Mouse (Mus musculus): ENCODE results near the gene Fam20b. TPM values are rescaled to one million over a fixed set of nuclear protein-coding genes. Genes with fewer than 3 reads are reported as not detected.

Fam20b gene
- polyA plus RNA-seq, 1 experiment from 2014 or later: 37.3 TPM

DNA sequence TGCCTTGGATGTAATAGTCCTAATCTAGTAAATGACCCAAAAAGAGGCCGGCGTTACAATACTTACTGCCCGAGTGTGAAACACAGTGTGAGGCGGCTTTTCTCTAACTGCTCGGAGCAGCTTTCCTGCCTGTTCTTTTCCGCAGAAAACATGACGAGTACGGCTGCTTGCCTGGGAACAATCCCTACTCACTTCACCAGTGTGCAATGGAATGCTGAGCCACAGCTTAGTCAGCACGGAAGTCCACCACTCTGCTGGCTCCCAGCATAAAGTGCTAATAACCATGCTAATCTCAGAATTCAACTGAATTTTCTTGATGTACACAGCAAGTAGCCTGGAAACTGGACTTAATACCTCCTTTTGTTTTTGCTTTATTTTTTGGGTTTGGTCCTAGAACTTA, 39.3 kb downstream of the Fam20b start:
- Histone ChIP-seq H3K4me2 (replicated peaks; ENCODE audit: low read depth, low read length) (no peak overlapping the region), H3K9me3 (ENCODE audit: control insufficient read depth, low read length) (no peaks in the 10 kb centered on the region), H3K27me3 (ENCODE audit: control insufficient read depth, insufficient read depth, low read length) (no peaks in the 10 kb centered on the region), H3K36me3 (ENCODE audit: control insufficient read depth, insufficient read depth, low read length) (peaks cover 39% of the 10 kb centered on the region), H3K9ac (ENCODE audit: low read depth, low read length) (no peak overlapping the region), H3K4me3 (ENCODE audit: low read length) (no peak overlapping the region), H3K4me1 (ENCODE audit: control insufficient read depth, insufficient read depth, low read length) (peaks cover under 1% of the 10 kb centered on the region; the same call in 1 of the 2 replicates), H3K27ac (ENCODE audit: low read depth, low read length) (no peak overlapping the region)
- ATAC-seq (ENCODE audit: low FRiP score, low TSS enrichment): no peak
- WGBS: 74% methylated on average over 9 of the region's 9 CpGs

GRCm38 (mm10) chr1:156677230-156677629, 41.7 kb downstream of the Fam20b start:
- Histone ChIP-seq H3K4me1 (ENCODE audit: control insufficient read depth, insufficient read depth, low read length) (peaks cover 9% of the 10 kb centered on the region), H3K27me3 (ENCODE audit: control insufficient read depth, insufficient read depth, low read length) (no peaks in the 10 kb centered on the region), H3K9me3 (ENCODE audit: control insufficient read depth, low read length) (no peaks in the 10 kb centered on the region), H3K36me3 (ENCODE audit: control insufficient read depth, insufficient read depth, low read length) (peaks cover 23% of the 10 kb centered on the region; the same call in 1 of the 2 replicates), H3K9ac (ENCODE audit: low read depth, low read length) (no peak overlapping the region), H3K4me2 (replicated peaks; ENCODE audit: low read depth, low read length) (no peak overlapping the region), H3K27ac (ENCODE audit: low read depth, low read length) (no peak overlapping the region), H3K4me3 (ENCODE audit: low read length) (no peak overlapping the region)
- WGBS: 88% methylated on average over 3 of the region's 3 CpGs
- no peak for ATAC-seq (ENCODE audit: low FRiP score, low TSS enrichment)

- WGBS: 83% methylated on average over 5 of the region's 5 CpGs
- H3K9me3 ChIP-seq (ENCODE audit: control insufficient read depth, low read length): no peaks in the 10 kb centered on the region
- no peak overlapping the region for H3K9ac ChIP-seq (ENCODE audit: low read depth, low read length)
- H3K4me1 ChIP-seq (ENCODE audit: control insufficient read depth, insufficient read depth, low read length): peaks cover 9% of the 10 kb centered on the region
- no peak for ATAC-seq (ENCODE audit: low FRiP score, low TSS enrichment)
- H3K27me3 ChIP-seq (ENCODE audit: control insufficient read depth, insufficient read depth, low read length): no peaks in the 10 kb centered on the region
- H3K36me3 ChIP-seq (ENCODE audit: control insufficient read depth, insufficient read depth, low read length): peaks cover 23% of the 10 kb centered on the region; the same call in 1 of the 2 replicates
- H3K4me3 ChIP-seq (ENCODE audit: low read length): no peak overlapping the region
- H3K27ac ChIP-seq (ENCODE audit: low read depth, low read length): no peak overlapping the region
- H3K4me2 ChIP-seq (replicated peaks; ENCODE audit: low read depth, low read length): no peak overlapping the region
These were observed 42.3 kb downstream of the Fam20b start for GRCm38 (mm10) chr1:156676596-156676995.

GRCm38 (mm10) chr1:156676171-156676570, 42.7 kb downstream of the Fam20b start:
- no peaks in the 10 kb centered on the region for H3K27me3 ChIP-seq (ENCODE audit: control insufficient read depth, insufficient read depth, low read length)
- WGBS: 47% methylated on average over 12 of the region's 12 CpGs
- no peak overlapping the region for H3K9ac ChIP-seq (ENCODE audit: low read depth, low read length)
- ATAC-seq (ENCODE audit: low FRiP score, low TSS enrichment): no peak
- H3K36me3 ChIP-seq (ENCODE audit: control insufficient read depth, insufficient read depth, low read length): peaks cover 18% of the 10 kb centered on the region; the same call in 1 of the 2 replicates
- H3K4me2 ChIP-seq (replicated peaks; ENCODE audit: low read depth, low read length): no peak overlapping the region
- H3K4me3 ChIP-seq (ENCODE audit: low read length): no peak overlapping the region
- no peaks in the 10 kb centered on the region for H3K9me3 ChIP-seq (ENCODE audit: control insufficient read depth, low read length)
- peaks cover 9% of the 10 kb centered on the region for H3K4me1 ChIP-seq (ENCODE audit: control insufficient read depth, insufficient read depth, low read length)
- no peak overlapping the region for H3K27ac ChIP-seq (ENCODE audit: low read depth, low read length)

GRCm38 (mm10) chr1:156674195-156675000, 44.5 kb downstream of the Fam20b start, which contains the start of gene Tor3a:
Tor3a (minus strand) TSS chr1:156674356.
- H3K36me3 ChIP-seq (ENCODE audit: control insufficient read depth, insufficient read depth, low read length): peaks cover under 1% of the 10 kb centered on the region; the same call in 1 of the 2 replicates
- H3K9ac ChIP-seq (ENCODE audit: low read depth, low read length): peak within 1 kb of the TSS; percentile 64
- peaks cover 9% of the 10 kb centered on the region for H3K4me1 ChIP-seq (ENCODE audit: control insufficient read depth, insufficient read depth, low read length)
- no peaks in the 10 kb centered on the region for H3K9me3 ChIP-seq (ENCODE audit: control insufficient read depth, low read length)
- peak; percentile 91 for ATAC-seq (ENCODE audit: low FRiP score, low TSS enrichment)
- H3K27me3 ChIP-seq (ENCODE audit: control insufficient read depth, insufficient read depth, low read length): no peaks in the 10 kb centered on the region
- 7% methylated on average over 37 of the region's 37 CpGs for WGBS
- H3K4me3 ChIP-seq (ENCODE audit: low read length): peak within 1 kb of the TSS; percentile 60
- H3K27ac ChIP-seq (ENCODE audit: low read depth, low read length): no peak within 1 kb of the TSS
- H3K4me2 ChIP-seq (replicated peaks; ENCODE audit: low read depth, low read length): peak within 1 kb of the TSS; percentile 98

DNA sequence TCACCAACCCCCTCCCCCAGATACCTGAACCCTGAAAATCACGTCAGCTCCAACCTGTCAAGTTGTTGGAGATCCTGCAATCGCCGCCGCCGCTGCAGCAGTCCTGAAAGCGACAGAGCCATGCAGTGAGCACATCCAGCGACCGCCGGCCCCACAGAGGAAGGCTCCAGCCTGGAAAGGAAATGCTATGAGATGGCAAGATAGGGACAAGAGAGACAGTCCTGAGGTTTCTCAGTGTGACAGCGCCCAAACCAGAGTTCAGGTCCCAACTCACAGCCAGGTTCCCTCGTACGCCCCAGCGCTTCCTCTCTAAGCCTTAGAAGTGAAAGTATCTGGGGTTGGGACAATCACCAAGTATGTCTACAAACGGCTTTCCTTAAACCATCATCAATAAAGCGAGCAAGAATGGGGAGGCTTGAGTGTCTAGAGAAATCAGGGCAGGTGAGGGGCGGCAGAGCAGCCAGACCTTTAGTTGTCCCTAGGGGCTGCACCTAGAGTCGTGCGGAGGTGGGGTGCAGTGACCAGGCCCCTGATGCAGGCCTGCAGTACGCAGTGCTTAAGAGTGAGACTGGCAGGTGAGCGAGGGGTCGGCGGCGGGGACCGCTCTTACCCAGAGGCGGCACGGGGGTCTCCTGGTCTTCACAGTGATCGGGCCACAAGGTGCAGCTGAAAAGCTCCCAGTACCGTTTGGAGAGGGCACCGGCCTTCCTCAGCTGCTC, 45.3 kb downstream of the Fam20b start:
- Histone ChIP-seq H3K9ac (ENCODE audit: low read depth, low read length) (peak overlapping the region; percentile 64), H3K27me3 (ENCODE audit: control insufficient read depth, insufficient read depth, low read length) (no peaks in the 10 kb centered on the region), H3K4me3 (ENCODE audit: low read length) (peak overlapping the region; percentile 60), H3K4me1 (ENCODE audit: control insufficient read depth, insufficient read depth, low read length) (peaks cover 9% of the 10 kb centered on the region), H3K27ac (ENCODE audit: low read depth, low read length) (no peak overlapping the region), H3K4me2 (replicated peaks; ENCODE audit: low read depth, low read length) (peak overlapping the region; percentile 98), H3K36me3 (ENCODE audit: control insufficient read depth, insufficient read depth, low read length) (no peaks in the 10 kb centered on the region; the same call in 1 of the 2 replicates), H3K9me3 (ENCODE audit: control insufficient read depth, low read length) (no peaks in the 10 kb centered on the region)
- 0% methylated on average over 29 of the region's 29 CpGs for WGBS
- peak; percentile 43; the same call in 1 of the 2 replicates for ATAC-seq (ENCODE audit: low FRiP score, low TSS enrichment)

GRCm38 (mm10) chr1:156672720-156673475, 46.0 kb downstream of the Fam20b start:
- 0 out of 2 replicates have a peak, but pooled peaks have one; percentile 29 for ATAC-seq (ENCODE audit: low FRiP score, low TSS enrichment)
- Histone ChIP-seq H3K36me3 (ENCODE audit: control insufficient read depth, insufficient read depth, low read length) (no peaks in the 10 kb centered on the region), H3K4me1 (ENCODE audit: control insufficient read depth, insufficient read depth, low read length) (peaks cover 9% of the 10 kb centered on the region), H3K27ac (ENCODE audit: low read depth, low read length) (no peak overlapping the region), H3K27me3 (ENCODE audit: control insufficient read depth, insufficient read depth, low read length) (no peaks in the 10 kb centered on the region), H3K4me3 (ENCODE audit: low read length) (peak overlapping the region; percentile 60), H3K4me2 (replicated peaks; ENCODE audit: low read depth, low read length) (peak overlapping the region; percentile 98), H3K9me3 (ENCODE audit: control insufficient read depth, low read length) (no peaks in the 10 kb centered on the region), H3K9ac (ENCODE audit: low read depth, low read length) (peak overlapping the region; percentile 64; the same call in 1 of the 2 replicates)
- 11% methylated on average over 14 of the region's 14 CpGs for WGBS

DNA sequence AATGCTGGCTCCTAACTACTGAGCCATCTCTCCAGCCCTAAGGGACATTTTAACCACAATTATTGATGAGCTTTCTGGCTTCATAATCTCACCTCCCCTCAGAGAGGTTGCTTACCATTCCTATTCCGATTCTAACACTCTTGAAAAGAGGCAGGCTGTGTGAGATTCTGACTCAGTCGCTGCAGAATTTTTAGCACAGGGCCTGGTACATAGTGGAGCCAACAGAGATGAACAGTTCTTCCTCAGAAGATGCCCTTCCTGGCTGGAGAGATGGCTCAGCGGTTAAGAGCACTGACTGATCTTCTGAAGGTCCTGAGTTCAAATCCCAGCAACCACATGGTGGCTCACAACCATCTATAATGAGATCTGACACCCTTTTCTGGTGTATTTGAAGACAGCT, 47.0 kb downstream of the Fam20b start:
- no peak overlapping the region for H3K4me2 ChIP-seq (replicated peaks; ENCODE audit: low read depth, low read length)
- no peak overlapping the region for H3K4me3 ChIP-seq (ENCODE audit: low read length)
- H3K27me3 ChIP-seq (ENCODE audit: control insufficient read depth, insufficient read depth, low read length): no peaks in the 10 kb centered on the region
- 91% methylated on average over 3 of the region's 3 CpGs for WGBS
- ATAC-seq (ENCODE audit: low FRiP score, low TSS enrichment): no peak
- H3K4me1 ChIP-seq (ENCODE audit: control insufficient read depth, insufficient read depth, low read length): peaks cover 9% of the 10 kb centered on the region
- H3K9ac ChIP-seq (ENCODE audit: low read depth, low read length): no peak overlapping the region
- H3K9me3 ChIP-seq (ENCODE audit: control insufficient read depth, low read length): no peaks in the 10 kb centered on the region
- H3K36me3 ChIP-seq (ENCODE audit: control insufficient read depth, insufficient read depth, low read length): no peaks in the 10 kb centered on the region
- no peak overlapping the region for H3K27ac ChIP-seq (ENCODE audit: low read depth, low read length)
